Mouse (Mus musculus): Measurements from ENCODE around the gene Pxt1. TPM values are rescaled to one million over a fixed set of nuclear protein-coding genes. Genes with fewer than 3 reads are reported as not detected.

The Pxt1 gene
- polyA plus RNA-seq, 2 experiments: 0.14 to 0.23 TPM

GRCm38 (mm10) chr17:28940776-28941555 lies 2.7 kb downstream of the Pxt1 start:
- no peak overlapping the region for H3K9ac ChIP-seq (replicated peaks)
- no peaks in the 10 kb centered on the region for H3K27me3 ChIP-seq (ENCODE audit: control insufficient read depth, insufficient read depth, low read length)
- ATAC-seq (ENCODE audit: insufficient read depth) (no peak), DNase-seq (ENCODE audit: low read depth in 3 of 3, low spot score in 3 of 3) (no peak)
- H3K4me2 ChIP-seq (ENCODE audit: low read depth): no peak overlapping the region
- no peaks in the 10 kb centered on the region for H3K36me3 ChIP-seq (replicated peaks; ENCODE audit: control insufficient read depth, insufficient read depth, low read depth)
- no peaks in the 10 kb centered on the region for H3K9me3 ChIP-seq (ENCODE audit: control insufficient read depth, low read length)
- TF ChIP-seq EP300 (IDR thresholded peaks at IDR 0.05; ENCODE audit: low read depth) (no peak), CTCF (IDR thresholded peaks at IDR 0.05; ENCODE audit: low read depth) (no peak)
- WGBS (ENCODE audit: insufficient replicate concordance): 78% methylated on average over 25 of the region's 25 CpGs
- no peak overlapping the region for H3K4me3 ChIP-seq (ENCODE audit: insufficient read depth in 1 of 2, low read depth in 2 of 2, low read length in 2 of 2)
- H3K27ac ChIP-seq: no peak overlapping the region
- H3K4me1 ChIP-seq (replicated peaks; ENCODE audit: control insufficient read depth in 2 of 2, insufficient read depth in 2 of 2, low read length in 1 of 2): peaks cover 2 to 6% of the 10 kb centered on the region in 2 experiments; a peak in 2 of 4 replicates

GRCm38 (mm10) chr17:28936622-28937345 lies 6.9 kb downstream of the Pxt1 start:
- no peak overlapping the region for H3K4me2 ChIP-seq (ENCODE audit: low read depth)
- 64% methylated on average over 10 of the region's 10 CpGs for WGBS (ENCODE audit: insufficient replicate concordance)
- H3K27me3 ChIP-seq (ENCODE audit: control insufficient read depth, insufficient read depth, low read length): no peaks in the 10 kb centered on the region
- no peak overlapping the region for H3K27ac ChIP-seq
- H3K9ac ChIP-seq (replicated peaks): no peak overlapping the region
- no peaks in the 10 kb centered on the region for H3K36me3 ChIP-seq (replicated peaks; ENCODE audit: control insufficient read depth, insufficient read depth, low read depth)
- ATAC-seq (ENCODE audit: insufficient read depth): peak; percentile 44; the same call in 1 of the 2 replicates
- H3K4me1 ChIP-seq (replicated peaks; ENCODE audit: control insufficient read depth in 2 of 2, insufficient read depth in 2 of 2, low read length in 1 of 2): peaks cover 3 to 8% of the 10 kb centered on the region in 2 experiments
- DNase-seq (ENCODE audit: low read depth in 3 of 3, low spot score in 3 of 3): no peak
- no peaks in the 10 kb centered on the region for H3K9me3 ChIP-seq (ENCODE audit: control insufficient read depth, low read length)
- no peak overlapping the region for H3K4me3 ChIP-seq (ENCODE audit: insufficient read depth in 1 of 2, low read depth in 2 of 2, low read length in 2 of 2)
- no peak for TF ChIP-seq EP300 (IDR thresholded peaks at IDR 0.05; ENCODE audit: low read depth)
- TF ChIP-seq CTCF (IDR thresholded peaks at IDR 0.05; ENCODE audit: low read depth): peak; percentile 90

GRCm38 (mm10) chr17:28936133-28936532 lies 7.5 kb downstream of the Pxt1 start:
- ATAC-seq (ENCODE audit: insufficient read depth): peak; percentile 68
- no peak overlapping the region; the same call in 1 of the 2 replicates for H3K9ac ChIP-seq (replicated peaks)

GRCm38 (mm10) chr17:28934120-28934916 lies 9.3 kb downstream of the Pxt1 start:
- Histone ChIP-seq H3K36me3 (replicated peaks; ENCODE audit: control insufficient read depth, insufficient read depth, low read depth) (no peaks in the 10 kb centered on the region), H3K9me3 (ENCODE audit: control insufficient read depth, low read length) (no peaks in the 10 kb centered on the region), H3K4me2 (ENCODE audit: low read depth) (no peak overlapping the region), H3K27me3 (ENCODE audit: control insufficient read depth, insufficient read depth, low read length) (no peaks in the 10 kb centered on the region), H3K4me1 (replicated peaks; ENCODE audit: control insufficient read depth in 2 of 2, insufficient read depth in 2 of 2, low read length in 1 of 2) (peaks cover 25 to 33% of the 10 kb centered on the region in 2 experiments), H3K4me3 (ENCODE audit: insufficient read depth in 1 of 2, low read depth in 2 of 2, low read length in 2 of 2) (no peak overlapping the region), H3K9ac (replicated peaks) (no peak overlapping the region), H3K27ac (no peak overlapping the region)
- WGBS (ENCODE audit: insufficient replicate concordance): 75% methylated on average over 19 of the region's 19 CpGs
- ATAC-seq (ENCODE audit: insufficient read depth): no peak
- no peak for TF ChIP-seq CTCF (IDR thresholded peaks at IDR 0.05; ENCODE audit: low read depth)
- TF ChIP-seq EP300 (IDR thresholded peaks at IDR 0.05; ENCODE audit: low read depth): no peak
- no peak for DNase-seq (ENCODE audit: low read depth in 3 of 3, low spot score in 3 of 3)

More at GRCm38 (mm10) chr17:28936133-28936532, 7.5 kb downstream of the Pxt1 start:
- DNase-seq (ENCODE audit: low read depth in 3 of 3, low spot score in 3 of 3): peak in 2 of 3 experiments; percentile 29 to 35
- Histone ChIP-seq H3K4me2 (ENCODE audit: low read depth) (0 out of 2 replicates have a peak overlapping the region, but pooled peaks have one; percentile 0), H3K36me3 (replicated peaks; ENCODE audit: control insufficient read depth, insufficient read depth, low read depth) (no peaks in the 10 kb centered on the region), H3K4me1 (replicated peaks; ENCODE audit: control insufficient read depth in 2 of 2, insufficient read depth in 2 of 2, low read length in 1 of 2) (peaks cover 9 to 15% of the 10 kb centered on the region in 2 experiments), H3K9me3 (ENCODE audit: control insufficient read depth, low read length) (no peaks in the 10 kb centered on the region), H3K27ac (no peak overlapping the region; the same call in 1 of the 2 replicates), H3K27me3 (ENCODE audit: control insufficient read depth, insufficient read depth, low read length) (no peaks in the 10 kb centered on the region), H3K4me3 (ENCODE audit: insufficient read depth in 1 of 2, low read depth in 2 of 2, low read length in 2 of 2) (no peak overlapping the region)
- TF ChIP-seq EP300 (IDR thresholded peaks at IDR 0.05; ENCODE audit: low read depth): no peak; the same call in 1 of the 2 replicates
- TF ChIP-seq CTCF (IDR thresholded peaks at IDR 0.05; ENCODE audit: low read depth): no peak
- WGBS (ENCODE audit: insufficient replicate concordance): 26% methylated on average over 7 of the region's 7 CpGs

Data from liver, embryonic 14.5 days (tissue).